Mouse (Mus musculus): ENCODE measurements at regions not wholly inside any gene's neighbourhood (a gene's known extent, or its start where the extent isn't known, plus 50 kb on each side); places are given as distances from the start of the nearest gene placed in this dataset.

DNA sequence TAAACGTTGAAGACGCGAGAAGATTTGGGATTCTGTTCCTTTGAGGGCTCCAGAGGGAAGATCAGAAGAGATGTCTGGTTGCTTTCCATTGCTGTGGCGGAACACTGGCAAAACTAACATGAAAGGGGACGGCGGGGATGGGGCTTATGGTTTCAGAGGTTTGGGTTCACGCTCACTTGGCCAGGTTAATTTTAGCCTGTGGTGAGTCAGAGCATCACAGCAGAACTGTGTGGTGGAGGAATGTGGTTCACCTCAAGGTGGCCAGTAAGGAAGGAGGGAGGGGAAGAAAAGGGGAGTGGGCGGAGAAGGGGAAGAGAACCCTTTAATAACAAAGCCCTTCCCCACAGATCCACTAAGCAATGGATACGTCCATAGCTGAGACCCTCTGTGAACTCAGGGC, 142.6 kb downstream of the Uaca start:
- TF ChIP-seq NANOG (IDR thresholded peaks at IDR 0.05; ENCODE audit: borderline replicate concordance, low read length) (no peak), CTCF (conservative IDR thresholded peaks at IDR 0.05; ENCODE audit: low read length) (no peak)
